19 mouse cellular contexts compared by ENCODE assay signal in the genomic region with DNA sequence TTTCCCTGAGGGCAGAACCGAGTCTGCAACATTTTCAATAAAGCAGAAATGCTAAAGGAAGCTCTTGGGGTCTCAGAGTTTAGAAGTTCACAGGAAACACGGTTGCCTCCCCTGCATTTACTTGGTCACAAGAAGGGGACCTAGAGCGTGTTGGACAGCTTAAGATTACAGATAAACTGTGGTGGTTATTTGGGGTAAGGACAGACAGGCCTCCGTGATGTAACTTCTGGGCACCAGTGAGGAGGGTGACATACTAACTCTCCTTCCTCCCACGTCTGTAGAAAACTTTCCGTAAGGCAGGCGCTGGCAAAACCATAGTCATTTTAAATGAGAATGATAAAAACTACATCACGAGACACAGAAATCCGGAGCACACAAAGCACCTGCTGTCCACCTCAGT. TPM values are rescaled to one million over a fixed set of nuclear protein-coding genes. Genes with fewer than 3 reads are reported as not detected.
A peak's percentile ranks its signal among the peaks of the same experiment; 100 is the strongest.
DNase-seq lines count a peak whose midpoint lies in the region; ATAC-seq lines count a peak whose summit lies in the region.
"Had no signal": no experiment of that assay in that cellular context is flagged by ENCODE, and none has a peak within 500 bp of the region (broad histone marks: within the 10 kb centered on the region; RNA-seq: fewer than 3 reads in every experiment).

No protein-coding gene starts in this region.

- peak; percentile 45 for DNase-seq in CD4-positive, CD25-positive, alpha-beta regulatory T cell, adult 2 months (ENCODE audit: low read depth, low spot score)
- DNase-seq in CD4-positive helper T cell, adult 2 months (ENCODE audit: low read depth, low spot score) = peak; percentile 34
- DNase-seq in spleen, postnatal 4 days (ENCODE audit: low spot score in 2 of 2) = no peak
- no peak for DNase-seq in ovary, postnatal 10 days (ENCODE audit: low spot score)
- DNase-seq: adrenal gland, postnatal 10 days; adrenal gland, postnatal 36 days; cerebellum, adult 11 months; cerebellum, adult 2 months; cerebellum, adult 9-11 months; cerebellum, postnatal 25 days; embryo, embryonic 11 days; gastrocnemius, postnatal 25 days; heart, postnatal 10 days; heart, postnatal 36 days had no signal

- no peak for ATAC-seq in CD4-positive, CD25-positive, alpha-beta regulatory T cell, adult 4 months
- peak; percentile 11 for ATAC-seq in inflammation-experienced regulatory T-cells, adult 6 months
- ATAC-seq: hindbrain, embryonic 16.5 days; intestine, embryonic 16.5 days; Patski had no signal

RNA-seq across cellular contexts. Expression of a gene that starts 29.6 kb away (rescaled TPM):
- polyA plus RNA-seq in CD4-positive, CD25-positive, alpha-beta regulatory T cell, adult 4 months (2017; shearing (Covaris generic)) = 100 to 1,000 TPM in 1 of 2 experiments, 10 to 100 TPM in 1; 81.1 to 109 TPM
- polyA plus RNA-seq in inflammation-experienced regulatory T-cells, adult 6 months (2017; shearing (Covaris generic)) = 100 to 1,000 TPM in 2 of 3 experiments, 10 to 100 TPM in 1; 95.7 to 123 (median 121) TPM

Comparison
In these comparisons a context has a peak if more than half of its experiments do, and no peak if none do; other contexts are left out.
1. DNase-seq: peak in CD4-positive, CD25-positive, alpha-beta regulatory T cell, adult 2 months (single experiment) and CD4-positive helper T cell, adult 2 months (single experiment); none in spleen, postnatal 4 days (0 of 2) and ovary, postnatal 10 days (single experiment).